ENCODE assay signal across 23 mouse cellular contexts in genomic region chr7:49704635-49705034, GRCm38 (mm10).
"Had no signal": no experiment of that assay in that cellular context is flagged by ENCODE, and none has a peak within 500 bp of the region (broad histone marks: within the 10 kb centered on the region; RNA-seq: fewer than 3 reads in every experiment).

No protein-coding gene starts in this region.

- H3K36me3 ChIP-seq: lung, embryonic 15.5 days; midbrain, embryonic 10.5 days; midbrain, embryonic 12.5 days; neural tube, embryonic 13.5 days; neural tube, embryonic 15.5 days had no signal

- H3K4me3 ChIP-seq: lung, embryonic 15.5 days; megakaryocyte, embryonic 14.5 days; midbrain, embryonic 10.5 days; midbrain, embryonic 12.5 days; myocyte; neural tube, embryonic 13.5 days; neural tube, embryonic 15.5 days had no signal

- H3K9ac ChIP-seq: liver, postnatal 0 days; lung, embryonic 15.5 days; midbrain, embryonic 12.5 days; neural tube, embryonic 13.5 days; neural tube, embryonic 15.5 days had no signal

- DNase-seq: liver, postnatal 0 days; lung, adult 2 months; lung, postnatal 14 days; lung, postnatal 36 days; midbrain, embryonic 14.5 days; retina, postnatal 1 day; right cerebral cortex, adult 18-20 months; right cerebral cortex, postnatal 25 days; right cerebral cortex, postnatal 4 days; spleen, adult 18-20 months; thymus, adult 18-20 months; thymus, postnatal 14 days; thymus, postnatal 4 days had no signal

- H3K9me3 ChIP-seq: lung, embryonic 15.5 days; megakaryocyte, embryonic 14.5 days; midbrain, embryonic 10.5 days; midbrain, embryonic 12.5 days; neural tube, embryonic 13.5 days; neural tube, embryonic 15.5 days had no signal

- H3K4me1 ChIP-seq: neural tube, embryonic 15.5 days had no signal

- H3K27ac ChIP-seq: lung, embryonic 15.5 days; macrophage; midbrain, embryonic 10.5 days; midbrain, embryonic 12.5 days; neural tube, embryonic 13.5 days; neural tube, embryonic 15.5 days had no signal

- ATAC-seq: liver, postnatal 0 days; lung, postnatal 0 days; midbrain, embryonic 16.5 days had no signal

- H3K27me3 ChIP-seq: lung, embryonic 15.5 days had no signal

- H3K4me2 ChIP-seq: lung, embryonic 15.5 days; midbrain, embryonic 12.5 days; neural tube, embryonic 13.5 days; neural tube, embryonic 15.5 days had no signal
